Comparison of ENCODE assay signal across 19 mouse cellular contexts in the genomic region with DNA sequence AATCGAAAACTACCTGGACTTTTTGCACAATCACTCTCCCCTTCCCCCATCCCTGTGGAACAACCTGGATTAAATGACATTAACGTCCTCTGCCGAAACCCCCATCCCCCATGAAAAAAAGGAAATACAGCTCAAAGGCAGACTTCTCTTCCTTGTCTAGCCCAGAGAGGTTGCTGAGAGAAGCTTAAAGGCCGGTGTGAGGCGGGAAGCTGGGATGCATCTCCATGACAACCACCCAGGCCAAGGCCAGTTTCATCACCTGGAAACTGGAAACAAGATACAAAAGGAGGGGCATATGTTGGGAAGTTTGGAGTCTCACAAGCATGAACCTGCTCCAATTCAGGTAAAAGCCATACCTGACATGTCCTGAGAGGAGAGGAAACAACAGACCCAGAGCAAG.
"Had no signal": no experiment of that assay in that cellular context is flagged by ENCODE, and none has a peak within 500 bp of the region (broad histone marks: within the 10 kb centered on the region; RNA-seq: fewer than 3 reads in every experiment).

No protein-coding gene starts in this region.

- H3K4me2 ChIP-seq: kidney, embryonic 15.5 days; lung, embryonic 14.5 days; neural tube, embryonic 13.5 days; stomach, embryonic 15.5 days had no signal

- H3K36me3 ChIP-seq: kidney, embryonic 15.5 days; neural tube, embryonic 13.5 days; stomach, embryonic 15.5 days had no signal

- H3K4me1 ChIP-seq: stomach, embryonic 15.5 days had no signal

- DNase-seq: kidney, adult 11 months; kidney, adult 8-10 months; kidney, postnatal 10 days; kidney, postnatal 36 days; layer of hippocampus, postnatal 36 days; liver, postnatal 0 days; lung, embryonic 14.5 days; retina, postnatal 1 day; right cerebral cortex, postnatal 25 days; spleen, adult 18-20 months; thymus, postnatal 25 days had no signal

- H3K9ac ChIP-seq: kidney, embryonic 15.5 days; liver, embryonic 14.5 days; liver, postnatal 0 days; lung, embryonic 14.5 days; neural tube, embryonic 13.5 days; stomach, embryonic 15.5 days had no signal

- H3K9me3 ChIP-seq: kidney, embryonic 15.5 days; neural tube, embryonic 13.5 days; stomach, embryonic 15.5 days had no signal

- H3K27ac ChIP-seq: kidney, embryonic 15.5 days; left cerebral cortex, adult 2 months; liver, embryonic 14.5 days; macrophage; neural tube, embryonic 13.5 days; stomach, embryonic 15.5 days had no signal

- H3K27me3 ChIP-seq: kidney, embryonic 15.5 days; neural tube, embryonic 13.5 days; stomach, embryonic 15.5 days had no signal

- H3K4me3 ChIP-seq: kidney, embryonic 15.5 days; left cerebral cortex, adult 2 months; myocyte; neural tube, embryonic 13.5 days; stomach, embryonic 15.5 days had no signal

- ATAC-seq: liver, postnatal 0 days; lung, postnatal 0 days had no signal
